Comparison of ENCODE assay signal across 22 mouse cellular contexts in genomic region chr4:105940891-105941290, GRCm38 (mm10).
DNase-seq lines count a peak whose midpoint lies in the region; ATAC-seq lines count a peak whose summit lies in the region.
"Had no signal": no experiment of that assay in that cellular context is flagged by ENCODE, and none has a peak within 500 bp of the region (broad histone marks: within the 10 kb centered on the region; RNA-seq: fewer than 3 reads in every experiment).

No protein-coding gene starts in this region.

- H3K4me3 ChIP-seq in embryonic facial prominence, embryonic 11.5 days (ENCODE audit: low read depth, low read length) = no peak overlapping the region
- H3K4me3 ChIP-seq in embryonic facial prominence, embryonic 15.5 days (replicated peaks) = no peak overlapping the region
- no peak overlapping the region for H3K4me3 ChIP-seq in liver, embryonic 12.5 days
- H3K4me3 ChIP-seq: erythroblast, embryonic 14.5 days; forebrain, embryonic 10.5 days; forebrain, embryonic 12.5 days had no signal

- no peak overlapping the region for H3K9ac ChIP-seq in embryonic facial prominence, embryonic 11.5 days (replicated peaks; ENCODE audit: low read length)
- H3K9ac ChIP-seq in embryonic facial prominence, embryonic 15.5 days = no peak overlapping the region
- H3K9ac ChIP-seq in liver, embryonic 12.5 days = no peak overlapping the region
- H3K9ac ChIP-seq: forebrain, embryonic 12.5 days had no signal

- no peak overlapping the region for H3K4me2 ChIP-seq in embryonic facial prominence, embryonic 11.5 days (ENCODE audit: low read depth, low read length)
- no peak overlapping the region for H3K4me2 ChIP-seq in embryonic facial prominence, embryonic 15.5 days (replicated peaks)
- H3K4me2 ChIP-seq in liver, embryonic 12.5 days = no peak overlapping the region
- H3K4me2 ChIP-seq: forebrain, embryonic 12.5 days had no signal

- WGBS in embryonic facial prominence, embryonic 11.5 days = 79% methylated on average over 7 of the region's 7 CpGs
- WGBS in embryonic facial prominence, embryonic 15.5 days = 84% methylated on average over 7 of the region's 7 CpGs
- 59% methylated on average over 7 of the region's 7 CpGs for WGBS in liver, embryonic 12.5 days (ENCODE audit: insufficient replicate concordance)

- ATAC-seq in embryonic facial prominence, embryonic 11.5 days (replicated peaks; ENCODE audit: insufficient number of reproducible peaks, low FRiP score, low TSS enrichment, low read depth) = no peak
- ATAC-seq in embryonic facial prominence, embryonic 15.5 days (ENCODE audit: insufficient number of reproducible peaks, low FRiP score, low TSS enrichment, low read depth) = no peak
- no peak for ATAC-seq in liver, embryonic 12.5 days
- ATAC-seq: forebrain, embryonic 14.5 days; forebrain, embryonic 16.5 days had no signal

- no peaks in the 10 kb centered on the region for H3K9me3 ChIP-seq in embryonic facial prominence, embryonic 11.5 days (replicated peaks; ENCODE audit: control insufficient read depth, low read length)
- H3K9me3 ChIP-seq in embryonic facial prominence, embryonic 15.5 days (replicated peaks) = no peaks in the 10 kb centered on the region
- no peaks in the 10 kb centered on the region for H3K9me3 ChIP-seq in liver, embryonic 12.5 days (replicated peaks)
- H3K9me3 ChIP-seq: forebrain, embryonic 10.5 days; forebrain, embryonic 12.5 days had no signal

- H3K27me3 ChIP-seq in embryonic facial prominence, embryonic 11.5 days (ENCODE audit: control insufficient read depth, insufficient read depth, low read length) = no peaks in the 10 kb centered on the region
- no peaks in the 10 kb centered on the region for H3K27me3 ChIP-seq in embryonic facial prominence, embryonic 15.5 days
- H3K27me3 ChIP-seq in liver, embryonic 12.5 days (replicated peaks) = no peaks in the 10 kb centered on the region

- no peaks in the 10 kb centered on the region for H3K4me1 ChIP-seq in embryonic facial prominence, embryonic 11.5 days (ENCODE audit: control insufficient read depth, insufficient read depth, low read length)
- H3K4me1 ChIP-seq in embryonic facial prominence, embryonic 15.5 days = peaks cover 26% of the 10 kb centered on the region
- no peaks in the 10 kb centered on the region for H3K4me1 ChIP-seq in liver, embryonic 12.5 days
- H3K4me1 ChIP-seq: forebrain, embryonic 12.5 days had no signal

- no peaks in the 10 kb centered on the region for H3K36me3 ChIP-seq in embryonic facial prominence, embryonic 11.5 days (replicated peaks; ENCODE audit: control insufficient read depth, insufficient read depth, low read depth, low read length)
- no peaks in the 10 kb centered on the region for H3K36me3 ChIP-seq in embryonic facial prominence, embryonic 15.5 days
- no peaks in the 10 kb centered on the region for H3K36me3 ChIP-seq in liver, embryonic 12.5 days
- H3K36me3 ChIP-seq: forebrain, embryonic 10.5 days; forebrain, embryonic 12.5 days had no signal

- peak overlapping the region; percentile 44; the same call in 1 of the 2 replicates for H3K27ac ChIP-seq in embryonic facial prominence, embryonic 11.5 days (replicated peaks; ENCODE audit: low read depth, low read length)
- H3K27ac ChIP-seq in embryonic facial prominence, embryonic 15.5 days (replicated peaks) = peak overlapping the region; percentile 18; the same call in 1 of the 2 replicates
- H3K27ac ChIP-seq in liver, embryonic 12.5 days = no peak overlapping the region
- H3K27ac ChIP-seq: forebrain, embryonic 10.5 days; forebrain, embryonic 12.5 days had no signal

- DNase-seq in heart, adult 11 months = peak; percentile 60
- DNase-seq in heart, adult 8-10 months (ENCODE audit: low spot score) = no peak
- DNase-seq in 416B (ENCODE audit: low read depth) = peak; percentile 50
- DNase-seq in embryonic facial prominence, embryonic 11.5 days (ENCODE audit: low spot score) = no peak
- no peak for DNase-seq in kidney, adult 11 months
- no peak for DNase-seq in cerebellum, postnatal 14 days
- DNase-seq: adrenal gland, adult 2 months; adrenal gland, postnatal 10 days; adrenal gland, postnatal 25 days; cerebellum, adult 11 months; cerebellum, adult 18-20 months; cerebellum, adult 8-10 months; cerebellum, adult 9-11 months; cerebellum, postnatal 25 days; embryo, embryonic 11 days had no signal

Comparison
In these comparisons a context has a peak if more than half of its experiments do, and no peak if none do; other contexts are left out.
1. DNase-seq: peak in heart, adult 11 months (single experiment) and 416B (single experiment); none in heart, adult 8-10 months (single experiment), embryonic facial prominence, embryonic 11.5 days (single experiment), kidney, adult 11 months (single experiment) and cerebellum, postnatal 14 days (0 of 2).